Mouse (Mus musculus): ENCODE data around the gene Pgs1.

Pgs1 gene

GRCm38 (mm10) chr11:117986126-117987031 lies at the start of gene Pgs1:
Gene Pgs1 (plus strand): TSS chr11:117986292.
- no peak for DNase-seq (ENCODE audit: extremely low read depth, low read depth, low spot score)

DNA sequence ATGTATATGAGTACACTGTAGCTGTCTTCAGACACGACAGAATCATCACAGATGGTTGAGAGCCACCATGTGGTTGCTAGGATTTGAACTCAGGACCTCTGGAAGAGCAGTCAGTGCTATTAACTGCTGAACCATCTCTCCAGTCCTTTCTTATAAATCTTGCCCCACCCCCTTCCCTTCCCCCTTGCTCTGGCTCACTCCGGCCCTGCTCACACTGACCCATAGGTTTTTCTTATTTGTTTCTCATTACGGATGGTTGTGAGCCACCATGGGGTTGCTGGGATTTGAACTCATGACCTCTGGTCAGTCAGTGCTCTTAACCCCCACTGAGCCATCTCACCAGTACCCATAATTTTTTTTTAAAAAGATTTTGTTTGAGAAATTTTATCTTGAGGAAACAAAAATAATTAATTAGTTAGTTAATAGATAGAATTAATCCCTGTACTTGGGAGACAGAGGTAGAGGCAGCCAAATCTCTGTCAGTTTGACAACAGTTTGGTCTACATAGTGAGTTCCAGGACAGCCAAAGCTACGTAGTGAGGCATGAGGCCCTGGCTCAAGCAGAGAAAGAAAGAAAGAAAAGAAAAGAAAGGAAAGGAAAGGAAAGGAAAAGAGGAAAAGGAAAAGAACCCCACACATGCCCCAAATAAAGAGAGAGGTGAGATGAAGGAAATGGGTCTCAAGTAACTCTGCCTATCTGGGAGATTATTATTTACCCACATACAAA lies 46.9 kb upstream of the Pgs1 start:
- DNase-seq (ENCODE audit: extremely low read depth, low read depth, low spot score): no peak

DNA sequence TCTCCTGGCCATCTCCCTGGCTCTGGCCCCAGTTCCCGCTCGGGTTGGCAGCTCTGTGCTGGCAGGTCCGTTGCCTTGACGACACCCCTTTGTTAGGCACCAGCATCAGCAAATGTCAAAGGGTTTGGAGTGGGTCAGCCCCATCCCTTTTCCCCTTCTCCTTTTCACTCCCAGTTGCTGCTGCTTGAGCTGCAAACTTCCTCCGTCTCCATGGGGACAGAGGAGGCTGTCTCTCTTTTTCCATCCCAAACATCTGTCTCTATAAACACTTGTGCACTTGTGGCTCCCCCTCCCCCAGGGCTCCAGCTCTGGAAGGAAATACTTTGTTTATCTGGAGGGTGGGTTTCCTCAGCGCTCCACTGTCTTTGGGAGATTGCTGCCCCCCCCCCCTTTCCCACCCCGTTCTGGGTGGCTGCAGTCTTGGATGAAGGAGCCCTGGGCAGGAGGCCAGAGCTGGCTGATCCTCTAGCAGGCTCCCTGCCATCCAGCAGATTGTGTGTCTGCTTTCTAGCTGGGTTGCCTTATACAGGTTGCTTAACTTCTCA lies 46.3 kb upstream of the Pgs1 start:
- no peak for DNase-seq (ENCODE audit: extremely low read depth, low read depth, low spot score)

GRCm38 (mm10) chr11:117940881-117941280 lies 45.2 kb upstream of the Pgs1 start:
- no peak for DNase-seq (ENCODE audit: extremely low read depth, low read depth, low spot score)

DNA sequence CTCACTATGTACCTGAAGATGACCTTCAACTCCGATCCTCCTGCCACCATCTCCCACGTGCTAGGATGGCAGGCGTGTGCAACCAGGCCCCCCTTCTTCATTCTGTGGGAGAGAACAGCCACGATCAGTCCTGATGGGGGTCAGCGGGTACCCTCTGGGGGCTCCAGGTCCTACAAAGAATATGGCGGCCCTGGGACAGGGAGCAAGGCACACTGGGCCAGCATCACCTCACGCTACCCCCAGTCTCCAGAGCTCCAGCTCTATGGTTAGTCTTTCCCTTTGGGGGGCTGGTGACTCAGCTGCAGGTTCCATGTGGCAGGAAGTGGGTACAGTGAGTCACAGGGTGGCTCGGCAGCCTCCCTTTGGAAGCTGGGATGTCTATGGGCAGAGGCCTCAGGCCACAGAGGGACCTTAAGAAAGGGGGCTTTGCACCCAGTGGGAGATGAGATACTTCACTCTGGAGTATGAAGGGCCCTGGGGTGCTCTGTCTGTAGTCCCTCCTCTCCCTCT lies 44.7 kb upstream of the Pgs1 start:
- no peak for DNase-seq (ENCODE audit: extremely low read depth, low read depth, low spot score)

- DNase-seq (ENCODE audit: extremely low read depth, low read depth, low spot score): no peak
These were observed 44.2 kb upstream of the Pgs1 start for GRCm38 (mm10) chr11:117941848-117942247.

GRCm38 (mm10) chr11:117946195-117946979 lies 39.7 kb upstream of the Pgs1 start:
- DNase-seq (ENCODE audit: extremely low read depth, low read depth, low spot score): no peak

DNA sequence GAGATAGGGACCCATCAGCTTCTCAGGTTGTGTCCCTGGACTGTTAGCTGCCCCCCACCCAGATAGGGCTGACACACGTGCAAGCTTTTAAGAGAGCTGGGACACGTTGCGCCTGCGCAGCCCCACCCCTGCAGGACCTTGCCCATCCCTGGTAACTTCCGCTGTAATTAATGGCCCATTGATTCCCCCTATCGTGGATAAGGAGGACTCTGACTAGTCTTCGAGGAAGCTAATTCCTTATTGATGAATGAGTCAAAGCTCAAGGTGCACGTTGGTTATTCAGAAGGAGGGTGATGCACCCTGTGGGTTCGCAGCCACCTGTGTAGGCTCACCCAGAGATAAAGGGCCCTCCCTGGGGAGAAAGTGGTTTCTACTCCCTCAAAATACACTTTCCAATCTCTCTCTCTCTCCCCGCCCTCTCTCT lies 39.1 kb upstream of the Pgs1 start:
- DNase-seq (ENCODE audit: extremely low read depth, low read depth, low spot score): no peak

DNA sequence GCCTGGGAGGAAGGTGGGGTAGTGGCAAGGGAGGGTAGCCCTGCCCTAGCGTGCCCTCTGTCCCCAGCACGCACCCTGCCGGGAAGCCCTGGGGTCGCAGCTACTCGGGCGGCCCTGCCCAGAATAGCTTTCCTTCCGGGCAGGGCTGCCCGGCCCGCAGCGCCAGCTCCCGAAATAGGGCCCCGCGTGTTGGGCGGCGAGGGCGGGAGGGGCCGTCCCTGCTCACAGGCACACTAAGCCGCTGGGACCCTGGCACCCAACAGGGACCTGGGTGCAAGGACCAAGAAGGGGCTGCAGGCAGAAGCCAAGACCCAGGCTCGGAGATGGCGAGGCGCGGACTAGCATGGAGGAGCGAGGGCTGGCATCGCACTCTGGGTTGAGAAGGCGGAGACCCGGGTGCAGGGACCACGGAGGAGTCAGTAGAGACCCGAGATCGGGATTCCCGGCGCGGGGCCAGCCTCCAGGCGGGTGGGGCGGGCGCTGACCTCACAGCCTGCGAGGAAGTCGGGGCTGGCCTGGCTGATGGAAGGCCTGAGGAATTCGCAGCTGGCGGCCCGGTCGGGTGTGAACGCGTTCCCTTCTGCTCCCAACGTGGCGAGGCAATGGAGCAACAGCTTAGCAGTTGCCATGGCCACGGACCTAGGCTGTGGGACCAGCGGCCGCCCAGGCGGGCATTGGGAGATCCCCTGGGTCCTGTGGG lies 36.5 kb upstream of the Pgs1 start:
- DNase-seq (ENCODE audit: extremely low read depth, low read depth, low spot score): no peak

DNA sequence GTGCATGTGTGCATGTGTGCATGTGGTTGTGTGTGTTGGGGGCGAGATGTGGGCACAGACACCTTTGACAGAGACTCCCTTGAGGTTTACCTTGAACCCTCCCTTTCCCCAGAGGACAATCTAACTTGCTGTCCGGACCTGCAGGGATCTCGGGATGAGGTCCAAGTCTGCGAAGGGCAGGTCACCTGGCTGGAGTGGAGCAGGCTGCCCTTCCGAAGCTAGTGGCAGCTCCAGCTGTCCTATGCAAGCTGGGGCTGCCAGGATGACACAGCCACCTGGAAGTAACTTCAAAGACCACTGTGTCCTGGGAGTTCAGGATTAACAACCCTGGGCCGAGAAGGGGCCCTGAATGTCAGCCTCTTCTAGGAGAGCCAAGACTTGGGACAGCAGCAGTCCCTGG lies 34.7 kb upstream of the Pgs1 start:
- no peak for DNase-seq (ENCODE audit: extremely low read depth, low read depth, low spot score)

DNA sequence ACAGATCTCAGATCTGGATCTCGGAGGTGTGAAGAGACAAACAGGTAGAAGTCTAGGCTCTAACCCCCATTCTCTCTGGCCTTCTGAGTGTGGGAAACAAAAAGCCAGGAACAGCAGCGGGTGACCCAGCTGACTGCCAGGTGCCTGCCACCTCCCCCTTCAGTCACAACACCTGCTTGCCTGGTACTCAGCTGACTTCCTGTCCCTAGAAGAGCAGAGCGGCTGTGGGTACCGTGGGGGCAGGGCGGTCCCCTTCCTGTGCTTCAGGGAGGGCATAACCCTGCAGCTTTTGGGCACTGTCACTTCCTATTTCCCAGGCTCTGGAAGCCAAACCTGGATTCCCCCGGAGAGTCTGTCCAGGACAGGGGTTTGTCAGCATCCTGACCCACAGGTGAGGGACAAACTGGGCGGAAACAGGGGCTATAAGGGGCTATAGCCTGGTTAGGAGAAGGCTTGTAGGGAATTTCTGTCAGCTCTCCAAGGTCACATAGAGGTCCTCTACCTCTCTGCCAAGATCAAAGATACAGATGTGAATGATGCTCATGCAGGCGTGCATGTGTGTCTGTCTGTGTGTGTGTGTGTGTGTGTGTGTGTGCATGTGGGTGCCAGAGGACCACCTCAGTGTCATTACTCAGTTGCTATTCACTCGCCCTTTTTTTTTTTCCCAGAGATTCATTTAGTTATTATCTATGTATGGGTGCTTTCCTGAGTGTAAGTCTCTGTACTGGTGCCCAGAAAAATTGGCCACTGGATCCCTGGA lies 33.7 kb upstream of the Pgs1 start:
- no peak for DNase-seq (ENCODE audit: extremely low read depth, low read depth, low spot score)

DNA sequence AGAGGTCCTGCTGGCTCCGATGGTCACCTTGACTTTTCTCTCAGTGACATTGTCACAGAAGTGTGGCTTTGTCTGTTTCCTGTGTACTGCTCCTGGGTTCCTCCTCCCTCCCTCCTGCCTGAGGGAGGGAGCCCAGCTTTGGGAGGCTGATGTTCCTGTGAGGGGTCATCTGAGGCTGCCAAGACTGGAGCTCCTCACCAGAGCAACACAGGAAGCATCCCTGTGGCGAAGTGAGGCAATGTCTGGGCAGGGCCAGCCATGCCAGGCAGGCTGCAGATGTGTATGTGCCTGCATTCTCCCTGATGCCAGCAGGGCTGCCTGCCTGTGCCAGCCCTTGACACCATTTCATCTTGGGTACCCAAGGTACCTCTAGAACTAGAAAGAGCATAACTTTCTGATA lies 32.0 kb upstream of the Pgs1 start:
- no peak for DNase-seq (ENCODE audit: extremely low read depth, low read depth, low spot score)

DNA sequence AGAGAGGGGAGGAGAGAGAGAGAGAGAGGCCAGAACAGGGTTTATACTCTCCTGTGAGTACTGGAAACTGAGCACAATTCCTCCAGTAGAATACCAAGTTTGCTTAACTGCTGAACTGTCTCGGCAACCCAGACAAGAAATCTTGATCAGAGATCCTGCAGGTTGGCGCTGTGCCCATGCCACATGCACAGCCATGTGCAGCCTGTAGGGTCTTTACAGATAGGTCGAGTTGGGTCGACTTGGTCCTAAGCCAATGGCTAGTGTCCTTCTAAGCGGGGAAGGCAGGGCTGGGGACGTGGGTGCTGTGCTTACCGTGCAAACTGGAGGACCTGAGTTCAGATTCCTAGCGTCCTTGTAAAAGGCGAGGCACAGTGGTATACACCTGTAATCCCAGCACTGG lies 31.3 kb upstream of the Pgs1 start:
- no peak for DNase-seq (ENCODE audit: extremely low read depth, low read depth, low spot score)

DNA sequence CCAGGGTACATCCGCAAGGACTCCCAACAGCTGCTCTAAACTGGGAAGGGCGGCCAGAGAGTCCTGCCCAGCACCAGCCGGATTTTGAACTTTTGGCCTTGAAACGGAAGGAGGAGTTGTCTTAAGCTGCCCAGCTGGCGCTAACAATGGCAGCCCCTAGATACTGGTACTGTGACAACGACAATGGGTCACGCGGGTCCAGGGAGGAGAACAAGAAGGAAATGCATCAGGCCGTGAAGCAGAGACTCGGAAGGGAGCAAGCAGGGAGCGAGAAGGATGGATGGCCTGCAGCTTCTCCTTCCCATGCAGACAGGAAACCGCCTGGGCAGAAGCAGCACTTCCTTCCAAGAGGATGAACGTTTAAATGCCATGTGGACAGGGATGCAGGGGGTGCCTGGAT lies 30.5 kb upstream of the Pgs1 start:
- DNase-seq (ENCODE audit: extremely low read depth, low read depth, low spot score): no peak

- DNase-seq (ENCODE audit: extremely low read depth, low read depth, low spot score): no peak
These were observed 27.9 kb upstream of the Pgs1 start for GRCm38 (mm10) chr11:117958197-117958596.

GRCm38 (mm10) chr11:117959166-117959565 lies 26.9 kb upstream of the Pgs1 start:
- no peak for DNase-seq (ENCODE audit: extremely low read depth, low read depth, low spot score)

GRCm38 (mm10) chr11:117959741-117960381 lies 26.2 kb upstream of the Pgs1 start:
- no peak for DNase-seq (ENCODE audit: extremely low read depth, low read depth, low spot score)

DNA sequence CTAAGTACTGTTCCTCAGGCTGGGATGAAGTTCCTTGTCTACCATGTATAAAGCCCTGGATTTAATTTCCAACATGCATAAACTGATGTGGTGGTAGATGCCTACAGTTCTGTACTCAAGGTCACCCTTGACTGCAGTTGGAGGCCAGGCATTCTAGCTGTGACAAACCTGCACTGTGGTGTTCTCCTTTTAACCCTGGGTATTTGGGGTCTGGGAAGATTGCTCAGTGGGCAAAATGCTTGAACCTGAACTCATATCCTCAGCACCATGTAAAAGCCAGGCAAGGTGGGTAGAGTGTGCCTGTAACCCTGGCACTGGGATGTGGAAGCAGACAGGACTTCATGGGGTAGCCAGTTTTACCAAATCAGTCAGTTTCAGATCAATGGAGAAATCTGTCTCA lies 25.5 kb upstream of the Pgs1 start:
- DNase-seq (ENCODE audit: extremely low read depth, low read depth, low spot score): no peak

Measured in fat pad, adult 2 months (tissue).